ENCODE assay signal across 18 mouse cellular contexts in the genomic region with DNA sequence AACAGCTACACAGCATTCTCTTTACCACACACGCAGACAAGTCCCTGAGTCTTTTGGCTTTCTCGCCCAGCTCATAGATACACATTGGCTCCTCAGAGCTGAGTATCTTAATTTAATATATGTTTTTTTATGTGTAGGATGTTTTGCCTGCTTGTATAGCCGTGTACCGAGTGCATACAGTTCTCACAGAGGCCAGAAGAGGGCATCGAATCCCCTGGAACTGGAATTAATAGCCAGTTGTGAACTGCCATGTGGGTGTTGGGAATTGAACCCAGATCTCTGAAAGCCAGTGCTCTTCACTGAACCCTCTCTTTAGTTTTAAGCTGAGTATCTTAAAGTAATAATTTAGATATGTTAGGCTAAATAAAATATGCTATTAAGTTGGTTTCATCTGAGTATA. TPM values are rescaled to one million over a fixed set of nuclear protein-coding genes. Genes with fewer than 3 reads are reported as not detected.
DNase-seq lines count a peak whose midpoint lies in the region; ATAC-seq and TF ChIP-seq lines count a peak whose summit lies in the region.
"Had no signal": no experiment of that assay in that cellular context is flagged by ENCODE, and none has a peak within 500 bp of the region (broad histone marks: within the 10 kb centered on the region; RNA-seq: fewer than 3 reads in every experiment).

No protein-coding gene starts in this region.

- H3K4me2 ChIP-seq in liver, embryonic 12.5 days = no peak overlapping the region
- H3K4me2 ChIP-seq in midbrain, embryonic 15.5 days = no peak overlapping the region

- TF ChIP-seq CTCF in liver, adult 2 months (IDR thresholded peaks at IDR 0.05; ENCODE audit: low read depth, low read length) = peak; percentile 26; the same call in 1 of the 2 replicates
- TF ChIP-seq CTCF in bone marrow, adult 2 months (IDR thresholded peaks at IDR 0.05; ENCODE audit: control insufficient read depth, insufficient read depth, low read length) = peak; percentile 34; the same call in 1 of the 2 replicates

- no peak overlapping the region for H3K9ac ChIP-seq in liver, adult 2 months (ENCODE audit: low read depth, low read length)
- H3K9ac ChIP-seq in liver, embryonic 12.5 days = no peak overlapping the region
- H3K9ac ChIP-seq in midbrain, embryonic 15.5 days = no peak overlapping the region

- 93% methylated on average over 5 of the region's 5 CpGs for WGBS in liver, adult 2 months
- WGBS in liver, embryonic 12.5 days (ENCODE audit: insufficient replicate concordance) = 77% methylated on average over 5 of the region's 5 CpGs
- WGBS in bone marrow, adult 2 months = 80% methylated on average over 5 of the region's 5 CpGs
- 89% methylated on average over 5 of the region's 5 CpGs for WGBS in midbrain, embryonic 15.5 days

- no peak for ATAC-seq in liver, embryonic 12.5 days
- no peak for ATAC-seq in midbrain, embryonic 15.5 days (replicated peaks)
- ATAC-seq: forebrain, embryonic 16.5 days; intestine, embryonic 16.5 days had no signal

- no peak overlapping the region for H3K4me3 ChIP-seq in liver, adult 2 months (ENCODE audit: insufficient read depth, low read depth, low read length)
- H3K4me3 ChIP-seq in liver, embryonic 12.5 days = no peak overlapping the region
- no peak overlapping the region for H3K4me3 ChIP-seq in bone marrow, adult 2 months (replicated peaks; ENCODE audit: control insufficient read depth, low read depth, low read length)
- H3K4me3 ChIP-seq in midbrain, embryonic 15.5 days = no peak overlapping the region

- no peaks in the 10 kb centered on the region for H3K27me3 ChIP-seq in liver, adult 2 months (ENCODE audit: control insufficient read depth, insufficient read depth, low read length)
- H3K27me3 ChIP-seq in liver, embryonic 12.5 days (replicated peaks) = no peaks in the 10 kb centered on the region
- H3K27me3 ChIP-seq in midbrain, embryonic 15.5 days (replicated peaks) = no peaks in the 10 kb centered on the region

- no peaks in the 10 kb centered on the region; the same call in 1 of the 2 replicates for H3K79me2 ChIP-seq in liver, adult 2 months (ENCODE audit: control insufficient read depth, insufficient read depth, low read length)

- peaks cover 3% of the 10 kb centered on the region for H3K4me1 ChIP-seq in liver, adult 2 months (ENCODE audit: control insufficient read depth, insufficient read depth, low read length)
- peaks cover 17% of the 10 kb centered on the region for H3K4me1 ChIP-seq in liver, embryonic 12.5 days
- peaks cover 3% of the 10 kb centered on the region for H3K4me1 ChIP-seq in bone marrow, adult 2 months (ENCODE audit: control insufficient read depth, insufficient read depth, low read length)
- peaks cover 22% of the 10 kb centered on the region for H3K4me1 ChIP-seq in midbrain, embryonic 15.5 days

- peaks cover 52% of the 10 kb centered on the region for H3K36me3 ChIP-seq in liver, adult 2 months (ENCODE audit: control insufficient read depth, insufficient read depth, low read length)
- H3K36me3 ChIP-seq in liver, embryonic 12.5 days = peaks cover 61% of the 10 kb centered on the region
- peaks cover 57% of the 10 kb centered on the region for H3K36me3 ChIP-seq in midbrain, embryonic 15.5 days (replicated peaks)

- no peaks in the 10 kb centered on the region for H3K9me3 ChIP-seq in liver, embryonic 12.5 days (replicated peaks)
- no peaks in the 10 kb centered on the region for H3K9me3 ChIP-seq in midbrain, embryonic 15.5 days

- peak; percentile 14 to 21 for DNase-seq in cerebellum, postnatal 10 days
- no peak for DNase-seq in cerebellum, adult 8-10 months
- DNase-seq in liver, adult 2 months (ENCODE audit: extremely low read depth, low read depth, low spot score) = no peak
- DNase-seq in B cell, adult 2 months = peak; percentile 21 to 30
- DNase-seq in adrenal gland, postnatal 25 days = no peak
- DNase-seq: cerebellum, postnatal 25 days; heart, postnatal 14 days; lung, postnatal 10 days; right cerebral cortex, postnatal 25 days had no signal

- TF ChIP-seq POLR2A in liver, adult 2 months (IDR thresholded peaks at IDR 0.05; ENCODE audit: extremely low read depth, insufficient read depth, low read length) = no peak
- TF ChIP-seq POLR2A in bone marrow, adult 2 months (IDR thresholded peaks at IDR 0.05; ENCODE audit: borderline replicate concordance, control insufficient read depth, low read depth, low read length) = no peak

- no peak overlapping the region for H3K27ac ChIP-seq in liver, adult 2 months (replicated peaks; ENCODE audit: insufficient read depth, low read depth, low read length)
- H3K27ac ChIP-seq in liver, embryonic 12.5 days = no peak overlapping the region
- H3K27ac ChIP-seq in bone marrow, adult 2 months (ENCODE audit: control insufficient read depth, insufficient read depth, low read depth, low read length, poor library complexity) = no peak overlapping the region
- no peak overlapping the region for H3K27ac ChIP-seq in midbrain, embryonic 15.5 days

RNA-seq across cellular contexts. Expression of a gene that starts 5.4 kb away (rescaled TPM):
- 3.5 and 3.9 TPM in 2 replicates for total RNA-seq in liver, adult 2 months (2014; rRNA removed)
- 0.59 and 1.1 TPM in 2 replicates for polyA plus RNA-seq in liver, adult 2 months (2012; rRNA removed)
- 3.4 and 3.5 TPM in 2 replicates for polyA plus RNA-seq in liver, embryonic 12.5 days (2016; fragmentation: Nextera tagmentation; extraction: Ambion mirVana)
- 1.7 TPM in 2 replicates for polyA plus RNA-seq in bone marrow, adult 2 months (2011; ENCODE audit: insufficient read depth, insufficient read length, low replicate concordance, missing spikeins)
- 14.6 and 15.3 TPM in 2 replicates for polyA plus RNA-seq in midbrain, embryonic 15.5 days (2015; fragmentation: Nextera tagmentation; extraction: Ambion mirVana)
- total RNA-seq in adrenal gland, postnatal 25 days (2021) = 16.2 and 17.5 TPM in 2 replicates

RNA-seq across cellular contexts. Expression of a gene that starts 22.2 kb away (rescaled TPM):
- total RNA-seq in liver, adult 2 months (2014; rRNA removed) = 0.09 TPM in 1 of 2 replicates, not detected in the other
- polyA plus RNA-seq in liver, adult 2 months (2012; rRNA removed) = not detected in 2 replicates
- polyA plus RNA-seq in liver, embryonic 12.5 days (2016; fragmentation: Nextera tagmentation; extraction: Ambion mirVana) = not detected in 2 replicates
- polyA plus RNA-seq in bone marrow, adult 2 months (2011; ENCODE audit: insufficient read depth, insufficient read length, low replicate concordance, missing spikeins) = 1.6 TPM in 1 of 2 replicates, not detected in the other
- polyA plus RNA-seq in midbrain, embryonic 15.5 days (2015; fragmentation: Nextera tagmentation; extraction: Ambion mirVana) = 0.33 and 0.43 TPM in 2 replicates
- total RNA-seq in adrenal gland, postnatal 25 days (2021) = not detected in 2 replicates
- total RNA-seq: heart, postnatal 14 days; monocyte, adult 5-6 weeks had no signal
- polyA plus RNA-seq: C2C12; intestine, embryonic 16.5 days; stomach, embryonic 16.5 days had no signal

RNA-seq across cellular contexts. Expression of a gene that starts 22.7 kb away (rescaled TPM):
- total RNA-seq in liver, adult 2 months (2014; rRNA removed) = 1.1 and 1.2 TPM in 2 replicates
- polyA plus RNA-seq in liver, adult 2 months (2012; rRNA removed) = 0.20 and 0.49 TPM in 2 replicates
- 0.46 and 0.56 TPM in 2 replicates for polyA plus RNA-seq in liver, embryonic 12.5 days (2016; fragmentation: Nextera tagmentation; extraction: Ambion mirVana)
- 1.3 and 2.9 TPM in 2 replicates for polyA plus RNA-seq in bone marrow, adult 2 months (2011; ENCODE audit: insufficient read depth, insufficient read length, low replicate concordance, missing spikeins)
- 9.5 and 10.4 TPM in 2 replicates for polyA plus RNA-seq in midbrain, embryonic 15.5 days (2015; fragmentation: Nextera tagmentation; extraction: Ambion mirVana)
- 2.8 and 3.1 TPM in 2 replicates for total RNA-seq in adrenal gland, postnatal 25 days (2021)

RNA-seq across cellular contexts. Expression of a gene that starts 40.6 kb away (rescaled TPM):
- 0.28 and 1.3 TPM in 2 replicates for total RNA-seq in liver, adult 2 months (2014; rRNA removed)
- 0.16 and 1.0 TPM in 2 replicates for polyA plus RNA-seq in liver, adult 2 months (2012; rRNA removed)
- 1.5 and 1.6 TPM in 2 replicates for polyA plus RNA-seq in liver, embryonic 12.5 days (2016; fragmentation: Nextera tagmentation; extraction: Ambion mirVana)
- 14.2 and 48.4 TPM in 2 replicates for polyA plus RNA-seq in bone marrow, adult 2 months (2011; ENCODE audit: insufficient read depth, insufficient read length, low replicate concordance, missing spikeins)
- polyA plus RNA-seq in midbrain, embryonic 15.5 days (2015; fragmentation: Nextera tagmentation; extraction: Ambion mirVana) = 0.41 and 0.95 TPM in 2 replicates
- 1.2 and 2.4 TPM in 2 replicates for total RNA-seq in adrenal gland, postnatal 25 days (2021)

RNA-seq across cellular contexts. Expression of a gene that starts 49.7 kb away (rescaled TPM):
- total RNA-seq in liver, adult 2 months (2014; rRNA removed) = not detected in 2 replicates
- polyA plus RNA-seq in liver, adult 2 months (2012; rRNA removed) = not detected in 2 replicates
- not detected in 2 replicates for polyA plus RNA-seq in liver, embryonic 12.5 days (2016; fragmentation: Nextera tagmentation; extraction: Ambion mirVana)
- polyA plus RNA-seq in bone marrow, adult 2 months (2011; ENCODE audit: insufficient read depth, insufficient read length, low replicate concordance, missing spikeins) = not detected in 2 replicates
- not detected in 2 replicates for polyA plus RNA-seq in midbrain, embryonic 15.5 days (2015; fragmentation: Nextera tagmentation; extraction: Ambion mirVana)
- not detected in 2 replicates for total RNA-seq in adrenal gland, postnatal 25 days (2021)
- total RNA-seq: heart, postnatal 14 days; monocyte, adult 5-6 weeks had no signal
- polyA plus RNA-seq: C2C12; forebrain, embryonic 16.5 days; limb, embryonic 11.5 days had no signal

Comparison
In these comparisons a context has a peak if more than half of its experiments do, and no peak if none do; other contexts are left out.
1. DNase-seq: peak in cerebellum, postnatal 10 days (2 of 2) and B cell, adult 2 months (2 of 2); none in cerebellum, adult 8-10 months (single experiment), liver, adult 2 months (single experiment) and adrenal gland, postnatal 25 days (single experiment).